ENCODE assay signal across 22 mouse cellular contexts in genomic region chr4:135950365-135950764, GRCm38 (mm10). TPM values are rescaled to one million over a fixed set of nuclear protein-coding genes. Genes with fewer than 3 reads are reported as not detected.
DNase-seq lines count a peak whose midpoint lies in the region; ATAC-seq and TF ChIP-seq lines count a peak whose summit lies in the region.
"Had no signal": no experiment of that assay in that cellular context is flagged by ENCODE, and none has a peak within 500 bp of the region (broad histone marks: within the 10 kb centered on the region; RNA-seq: fewer than 3 reads in every experiment).

No protein-coding gene starts in this region.

- peaks cover 3% of the 10 kb centered on the region; the same call in 1 of the 2 replicates for H3K9me3 ChIP-seq in heart, embryonic 13.5 days
- no peaks in the 10 kb centered on the region for H3K9me3 ChIP-seq in kidney, embryonic 16.5 days (ENCODE audit: low read length)
- H3K9me3 ChIP-seq: forebrain, embryonic 15.5 days; stomach, embryonic 15.5 days had no signal

- H3K4me2 ChIP-seq in heart, embryonic 13.5 days = no peak overlapping the region
- H3K4me2 ChIP-seq in kidney, embryonic 16.5 days (replicated peaks; ENCODE audit: low read depth, low read length) = no peak overlapping the region
- H3K4me2 ChIP-seq: forebrain, embryonic 15.5 days; neural tube, embryonic 13.5 days; stomach, embryonic 15.5 days had no signal

- peak overlapping the region; percentile 12; the same call in 1 of the 2 replicates for H3K9ac ChIP-seq in heart, embryonic 13.5 days
- H3K9ac ChIP-seq in kidney, embryonic 16.5 days (replicated peaks; ENCODE audit: low read length) = no peak overlapping the region
- H3K9ac ChIP-seq: forebrain, embryonic 15.5 days; neural tube, embryonic 13.5 days; stomach, embryonic 15.5 days had no signal

- 22% methylated on average over 6 of the region's 6 CpGs for WGBS in cerebellum, adult 2 months
- WGBS in heart, embryonic 13.5 days = 78% methylated on average over 6 of the region's 6 CpGs
- 77% methylated on average over 6 of the region's 6 CpGs for WGBS in kidney, embryonic 16.5 days

- DNase-seq in cerebellum, adult 2 months = peak; percentile 50
- no peak for DNase-seq in cerebellum, postnatal 4 days (ENCODE audit: low spot score in 2 of 2)
- no peak for DNase-seq in heart, adult 11 months
- no peak for DNase-seq in kidney, adult 18-20 months
- DNase-seq in cerebellum, adult 9-11 months = peak; percentile 66
- no peak for DNase-seq in ovary, postnatal 10 days (ENCODE audit: low spot score)
- DNase-seq: adrenal gland, postnatal 14 days; gastrocnemius, postnatal 10 days; layer of hippocampus, postnatal 36 days; lung, postnatal 10 days; thymus, adult 18-20 months; thymus, postnatal 36 days had no signal

- H3K4me1 ChIP-seq in cerebellum, adult 2 months (ENCODE audit: control insufficient read depth, insufficient read depth, low read length) = peaks cover 15% of the 10 kb centered on the region; the same call in 1 of the 2 replicates
- peaks cover 37% of the 10 kb centered on the region for H3K4me1 ChIP-seq in heart, embryonic 13.5 days
- peaks cover 21% of the 10 kb centered on the region for H3K4me1 ChIP-seq in kidney, embryonic 16.5 days (ENCODE audit: insufficient read depth, low read length)

- H3K27me3 ChIP-seq in cerebellum, adult 2 months (ENCODE audit: control insufficient read depth, insufficient read depth, low read length) = no peaks in the 10 kb centered on the region
- no peaks in the 10 kb centered on the region for H3K27me3 ChIP-seq in heart, embryonic 13.5 days (replicated peaks)
- no peaks in the 10 kb centered on the region for H3K27me3 ChIP-seq in kidney, embryonic 16.5 days (ENCODE audit: insufficient read depth, low read length)
- H3K27me3 ChIP-seq: forebrain, embryonic 15.5 days; neural tube, embryonic 13.5 days; stomach, embryonic 15.5 days had no signal

- peak overlapping the region; percentile 83 for H3K27ac ChIP-seq in cerebellum, adult 2 months (ENCODE audit: insufficient read depth, low read length)
- H3K27ac ChIP-seq in heart, embryonic 13.5 days (replicated peaks) = peak overlapping the region; percentile 63
- H3K27ac ChIP-seq in kidney, embryonic 16.5 days (ENCODE audit: low read length) = 0 out of 2 replicates have a peak overlapping the region, but pooled peaks have one; percentile 14
- H3K27ac ChIP-seq: embryonic facial prominence, embryonic 10.5 days; forebrain, embryonic 15.5 days; heart, embryonic 10.5 days; midbrain, embryonic 10.5 days; neural tube, embryonic 13.5 days; stomach, embryonic 15.5 days had no signal

- TF ChIP-seq CTCF in cerebellum, adult 2 months (IDR thresholded peaks at IDR 0.05; ENCODE audit: borderline replicate concordance, insufficient read depth, low read depth, low read length) = no peak

- no peak for TF ChIP-seq POLR2A in cerebellum, adult 2 months (IDR thresholded peaks at IDR 0.05; ENCODE audit: borderline replicate concordance, insufficient read depth, low read length)

- peaks cover 40% of the 10 kb centered on the region for H3K36me3 ChIP-seq in heart, embryonic 13.5 days
- H3K36me3 ChIP-seq in kidney, embryonic 16.5 days (ENCODE audit: insufficient read depth, low read length) = peaks cover 22% of the 10 kb centered on the region

- peak overlapping the region; percentile 62 for H3K4me3 ChIP-seq in cerebellum, adult 2 months (replicated peaks; ENCODE audit: insufficient read depth, low read depth, low read length)
- H3K4me3 ChIP-seq in heart, embryonic 13.5 days = no peak overlapping the region
- H3K4me3 ChIP-seq in kidney, embryonic 16.5 days (ENCODE audit: low read length) = no peak overlapping the region
- H3K4me3 ChIP-seq: embryonic facial prominence, embryonic 10.5 days; forebrain, embryonic 15.5 days; heart, embryonic 10.5 days; midbrain, embryonic 10.5 days; myocyte; neural tube, embryonic 13.5 days; stomach, embryonic 15.5 days had no signal

- no peak for ATAC-seq in heart, embryonic 13.5 days (ENCODE audit: extremely low read depth, insufficient number of reproducible peaks, low FRiP score, low TSS enrichment)
- ATAC-seq in kidney, embryonic 16.5 days (ENCODE audit: low FRiP score, low TSS enrichment) = no peak
- ATAC-seq: forebrain, embryonic 15.5 days; midbrain, embryonic 16.5 days had no signal

RNA-seq across cellular contexts. Expression of gene Hmgcl, which starts 4.1 kb away (rescaled TPM):
- polyA plus RNA-seq in cerebellum, adult 2 months (2012; rRNA removed) = 86.9 and 98.7 TPM in 2 replicates
- 73.0 and 81.6 TPM in 2 replicates for polyA plus RNA-seq in heart, embryonic 13.5 days (2015; fragmentation: Nextera tagmentation; extraction: Ambion mirVana)
- 86.5 and 93.2 TPM in 2 replicates for polyA plus RNA-seq in kidney, embryonic 16.5 days (2015; fragmentation: Nextera tagmentation; extraction: Ambion mirVana)

RNA-seq across cellular contexts. Expression of gene Gale, which starts 13.2 kb away (rescaled TPM):
- 39.6 and 42.9 TPM in 2 replicates for polyA plus RNA-seq in cerebellum, adult 2 months (2012; rRNA removed)
- 23.6 and 28.7 TPM in 2 replicates for polyA plus RNA-seq in heart, embryonic 13.5 days (2015; fragmentation: Nextera tagmentation; extraction: Ambion mirVana)
- 40.6 and 40.7 TPM in 2 replicates for polyA plus RNA-seq in kidney, embryonic 16.5 days (2015; fragmentation: Nextera tagmentation; extraction: Ambion mirVana)

RNA-seq across cellular contexts. Expression of gene Lypla2, which starts 22.1 kb away (rescaled TPM):
- polyA plus RNA-seq in cerebellum, adult 2 months (2012; rRNA removed) = 123 and 127 TPM in 2 replicates
- polyA plus RNA-seq in heart, embryonic 13.5 days (2015; fragmentation: Nextera tagmentation; extraction: Ambion mirVana) = 65.5 and 75.4 TPM in 2 replicates
- 143 and 147 TPM in 2 replicates for polyA plus RNA-seq in kidney, embryonic 16.5 days (2015; fragmentation: Nextera tagmentation; extraction: Ambion mirVana)

RNA-seq across cellular contexts. Expression of gene Fuca1, which starts 29.8 kb away (rescaled TPM):
- polyA plus RNA-seq in cerebellum, adult 2 months (2012; rRNA removed) = 46.5 and 47.9 TPM in 2 replicates
- polyA plus RNA-seq in heart, embryonic 13.5 days (2015; fragmentation: Nextera tagmentation; extraction: Ambion mirVana) = 46.0 and 47.9 TPM in 2 replicates
- 89.1 and 89.4 TPM in 2 replicates for polyA plus RNA-seq in kidney, embryonic 16.5 days (2015; fragmentation: Nextera tagmentation; extraction: Ambion mirVana)

RNA-seq across cellular contexts. Expression of gene Pithd1, which starts 36.7 kb away (rescaled TPM):
- polyA plus RNA-seq in cerebellum, adult 2 months (2012; rRNA removed) = 127 and 130 TPM in 2 replicates
- 39.2 and 42.0 TPM in 2 replicates for polyA plus RNA-seq in heart, embryonic 13.5 days (2015; fragmentation: Nextera tagmentation; extraction: Ambion mirVana)
- 46.8 and 48.7 TPM in 2 replicates for polyA plus RNA-seq in kidney, embryonic 16.5 days (2015; fragmentation: Nextera tagmentation; extraction: Ambion mirVana)

Comparison
In these comparisons a context has a peak if more than half of its experiments do, and no peak if none do; other contexts are left out.
1. DNase-seq: peak in cerebellum, adult 2 months (2 of 2) and cerebellum, adult 9-11 months (single experiment); none in cerebellum, postnatal 4 days (0 of 2), heart, adult 11 months (single experiment), kidney, adult 18-20 months (single experiment) and ovary, postnatal 10 days (single experiment).
2. H3K27ac ChIP-seq: peak in every context shown above with its lines; median percentile 83 in cerebellum, adult 2 months; 63 in heart, embryonic 13.5 days; 14 in kidney, embryonic 16.5 days.